Mouse (Mus musculus) left cerebral cortex, postnatal 4 days (tissue): Measurements from ENCODE around the gene Cap2. TPM values are rescaled to one million over a fixed set of nuclear protein-coding genes. Genes with fewer than 3 reads are reported as not detected.

Source experiments
- DNase-seq: peaks from one replicate; pipeline ENCODE4 v3.0.0-alpha.2; 2022
- intact Hi-C: fragments of 180-260 bp; cut with DNase I; formaldehyde crosslinking; loops from one replicate; pipeline ENCODE4 v1.15.1; 2025
- total RNA-seq, 2 experiments: library from RNA; stranded (reverse); gene quantifications; 2 replicates each; pipeline ENCODE4 v1.2.3; 2021

Cap2 gene
- 10 to 100 TPM; 23.1 to 23.6 TPM for total RNA-seq

- peak; percentile 64 for DNase-seq
- intact Hi-C loops: no loop called here
These were observed at the start of gene Cap2 for GRCm38 (mm10) chr13:46501800-46502389. Gene Cap2, plus strand, starts transcription at chr13:46501848.

DNA sequence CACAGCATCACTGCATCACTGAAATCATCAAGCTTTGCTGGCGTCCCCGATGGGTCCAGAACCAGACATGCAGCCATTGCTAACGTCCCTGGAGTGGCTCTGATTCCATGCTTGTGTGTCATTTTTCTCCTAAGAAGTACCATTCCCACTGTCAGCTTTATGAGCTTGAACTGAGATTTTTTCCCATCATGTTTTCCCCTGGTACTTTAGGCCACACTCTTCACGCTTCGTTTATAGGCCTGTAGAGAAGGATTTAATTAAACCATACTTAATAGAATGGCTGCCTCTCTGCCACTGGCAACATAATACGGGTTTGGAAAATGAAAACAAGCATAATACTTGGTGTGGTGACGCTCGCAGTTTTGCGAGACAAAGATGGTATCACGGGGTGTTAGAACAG, 42.1 kb upstream of the Cap2 start:
- intact Hi-C loops: no loop called here
- no peak for DNase-seq

DNA sequence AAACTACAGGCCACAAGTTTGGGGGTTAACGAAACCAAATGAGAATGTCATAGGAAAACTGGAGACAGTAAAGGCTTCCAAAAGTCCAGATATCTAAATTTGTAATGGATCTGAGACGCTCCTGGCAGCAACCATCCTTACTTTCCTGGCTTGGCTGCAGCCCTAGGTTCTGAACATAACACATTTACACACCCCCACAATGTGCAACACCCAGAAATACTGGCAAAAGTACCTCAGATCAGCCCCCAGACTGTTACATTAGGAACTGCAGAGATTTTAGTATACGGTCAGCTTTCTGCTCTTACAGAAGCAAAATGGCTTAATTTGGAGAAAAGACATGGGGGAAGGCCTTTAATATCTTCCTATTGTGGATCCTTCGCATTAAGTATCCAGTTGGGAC, 39.4 kb upstream of the Cap2 start:
- intact Hi-C loops: no loop called here
- no peak for DNase-seq

DNA sequence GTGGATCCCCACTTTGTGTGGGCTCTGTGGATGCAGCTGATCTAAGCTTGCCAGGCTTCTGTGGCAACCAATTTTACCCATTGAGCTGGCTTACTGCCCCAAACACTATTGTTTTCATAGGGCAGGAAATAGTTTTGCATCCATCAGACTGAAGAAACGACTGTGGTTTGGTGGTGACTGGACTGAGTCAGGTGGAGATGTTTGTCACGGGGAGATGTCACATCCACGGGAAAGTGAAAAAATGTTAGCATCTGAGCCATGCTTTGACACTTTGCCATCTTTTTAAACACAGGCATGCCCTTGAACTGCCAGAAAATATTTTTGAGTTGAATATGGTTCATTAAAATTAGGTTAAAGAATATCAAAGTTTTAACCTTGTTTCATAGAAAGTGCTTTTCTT, 37.9 kb upstream of the Cap2 start:
- intact Hi-C loops: no loop called here
- no peak for DNase-seq

- no peak for DNase-seq
- intact Hi-C loops: no loop called here
These were observed 33.4 kb upstream of the Cap2 start for GRCm38 (mm10) chr13:46468251-46468650.

- DNase-seq: no peak
- intact Hi-C loops: no loop called here
These were observed 32.1 kb upstream of the Cap2 start for GRCm38 (mm10) chr13:46469536-46469935.

GRCm38 (mm10) chr13:46481271-46481670, 20.4 kb upstream of the Cap2 start:
- intact Hi-C loops: no loop called here
- DNase-seq: no peak

DNA sequence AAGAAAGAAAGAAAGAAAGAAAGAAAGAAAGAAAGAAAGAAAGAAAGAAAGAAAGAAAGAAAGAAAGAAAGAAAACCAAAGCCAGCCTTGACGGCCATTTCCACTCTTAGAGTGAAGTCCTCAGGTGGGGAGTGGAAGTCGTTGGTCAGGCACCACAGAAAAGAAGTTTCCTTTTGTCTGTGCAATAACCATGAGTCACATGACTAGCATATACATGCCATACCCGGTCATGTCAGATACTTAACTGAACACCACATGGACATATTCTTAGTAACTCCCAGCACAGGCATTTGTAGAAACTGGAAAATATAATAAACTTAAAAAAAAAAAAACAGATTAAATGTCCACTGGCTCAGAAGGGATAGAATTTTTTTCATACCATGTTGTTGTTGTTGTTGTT, 16.0 kb upstream of the Cap2 start:
- no peak for DNase-seq
- intact Hi-C loops: no loop called here

DNA sequence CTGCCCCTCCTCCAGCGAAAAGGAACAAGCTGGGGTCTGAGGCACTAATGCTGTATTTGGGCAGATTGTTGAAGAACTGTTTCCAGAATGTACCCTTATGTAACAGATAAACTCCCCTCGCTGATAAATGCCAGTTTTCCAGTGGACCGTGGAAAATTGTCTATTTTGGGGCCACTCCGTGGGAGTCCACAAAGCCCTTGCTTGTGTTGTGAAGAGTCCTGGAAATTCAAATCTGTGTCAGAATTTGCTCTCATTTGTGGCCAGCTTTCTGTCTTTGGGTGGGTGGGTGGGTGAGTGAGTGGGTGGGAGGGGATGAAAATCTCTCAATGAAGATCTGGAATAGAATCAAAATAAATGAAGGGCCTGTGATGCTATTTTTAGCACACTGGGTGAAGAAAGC, 13.5 kb upstream of the Cap2 start:
- no peak for DNase-seq
- intact Hi-C loops: no loop called here

GRCm38 (mm10) chr13:46490644-46491043, 11.0 kb upstream of the Cap2 start:
- DNase-seq: no peak
- intact Hi-C loops: no loop called here

DNA sequence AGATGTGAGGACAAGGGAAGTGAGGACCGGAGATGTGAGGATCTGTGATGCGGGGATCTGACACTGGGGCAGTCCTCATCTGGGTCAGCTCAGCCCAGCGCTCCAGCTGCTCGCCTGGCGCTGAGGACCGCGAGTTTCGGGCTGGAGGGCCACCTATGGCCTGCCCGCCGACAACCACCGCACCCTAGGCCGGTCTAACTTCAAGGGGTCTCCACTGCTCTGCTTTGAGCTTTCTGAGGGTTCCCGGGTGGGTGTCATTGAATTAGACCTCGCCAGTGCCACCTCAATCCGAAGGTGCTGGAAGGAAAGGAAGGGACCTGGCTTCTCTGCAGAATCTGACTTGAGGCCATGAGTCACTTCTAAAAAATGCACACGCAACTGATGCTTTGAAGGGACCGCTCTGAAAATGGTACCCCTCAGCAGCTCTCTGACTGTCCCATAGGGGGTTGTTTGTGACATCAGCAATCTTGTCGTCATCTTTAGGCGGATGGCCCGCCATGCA, 793 bp downstream of the Cap2 start:
- DNase-seq: peak; percentile 12
- intact Hi-C loops: no loop called here

DNA sequence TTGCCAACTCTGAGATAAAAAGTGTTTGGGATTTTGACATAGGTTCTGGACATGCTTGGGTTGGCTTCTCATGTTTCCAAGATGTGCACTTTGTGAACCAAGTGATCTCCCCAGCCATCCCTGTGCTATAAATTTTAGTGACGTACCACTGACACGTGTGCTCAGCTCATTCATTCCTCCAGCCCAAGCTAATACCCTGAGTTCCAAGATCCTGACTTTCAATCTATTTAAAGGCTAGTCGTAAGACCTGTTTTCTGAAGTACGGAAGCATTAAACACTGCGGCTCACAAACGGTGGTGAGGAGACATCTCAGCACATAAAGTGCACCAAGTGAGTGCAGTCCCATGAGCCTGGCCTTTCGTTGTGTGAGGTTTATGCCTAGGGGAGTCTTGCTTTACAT, 6.3 kb downstream of the Cap2 start:
- intact Hi-C loops: no loop called here
- no peak for DNase-seq

GRCm38 (mm10) chr13:46508823-46509222, 7.2 kb downstream of the Cap2 start:
- DNase-seq: no peak
- intact Hi-C loops: no loop called here

- intact Hi-C loops: no loop called here
- DNase-seq: no peak
These were observed 8.8 kb downstream of the Cap2 start for GRCm38 (mm10) chr13:46510460-46510859.

DNA sequence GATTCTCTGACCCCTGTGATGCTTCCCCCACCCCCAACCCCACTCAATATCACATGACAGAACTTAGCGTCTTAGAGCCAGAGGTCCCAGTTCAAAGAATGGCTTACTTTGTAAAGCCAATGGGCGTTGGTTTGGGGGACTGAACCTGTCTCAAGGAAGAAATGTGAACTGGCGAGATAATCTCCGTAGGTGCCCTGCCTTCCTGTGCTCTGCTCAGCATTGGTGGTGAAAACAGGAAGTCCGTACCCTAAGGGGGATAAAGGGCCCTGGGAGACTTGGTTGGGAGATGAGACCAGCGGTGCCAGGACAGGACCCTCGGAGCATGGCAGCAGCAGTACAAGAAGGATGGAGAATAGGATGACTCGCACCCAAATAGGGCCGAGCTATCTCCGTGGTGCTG, 12.8 kb downstream of the Cap2 start:
- intact Hi-C loops: no loop called here
- DNase-seq: no peak

GRCm38 (mm10) chr13:46515120-46515523, 13.5 kb downstream of the Cap2 start:
- DNase-seq: no peak
- intact Hi-C loops: no loop called here

DNA sequence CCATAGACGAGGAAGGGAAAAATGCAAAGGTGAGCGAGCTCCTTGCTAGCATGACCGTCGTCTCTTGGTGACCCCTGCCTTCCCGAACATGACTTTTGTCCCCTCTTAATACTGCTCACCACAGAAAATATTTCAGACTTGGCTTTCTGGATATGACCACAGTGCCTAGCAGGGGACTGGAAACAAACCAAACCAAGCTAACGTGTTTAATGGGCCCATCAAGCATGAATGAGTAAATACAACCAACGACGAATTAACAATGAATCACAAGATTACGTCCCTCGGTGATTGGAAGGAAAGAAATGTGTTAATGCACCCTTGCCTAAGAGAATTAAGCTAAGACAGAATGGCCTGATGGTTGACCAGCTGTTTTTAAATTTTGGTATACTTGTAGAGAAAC, 13.9 kb downstream of the Cap2 start:
- no peak for DNase-seq
- intact Hi-C loops: no loop called here

- intact Hi-C loops: no loop called here
- DNase-seq: no peak
These were observed 14.5 kb downstream of the Cap2 start for GRCm38 (mm10) chr13:46516183-46516582.

GRCm38 (mm10) chr13:46517211-46517685, 15.6 kb downstream of the Cap2 start:
- intact Hi-C loops: no loop called here
- peak; percentile 80 for DNase-seq

DNA sequence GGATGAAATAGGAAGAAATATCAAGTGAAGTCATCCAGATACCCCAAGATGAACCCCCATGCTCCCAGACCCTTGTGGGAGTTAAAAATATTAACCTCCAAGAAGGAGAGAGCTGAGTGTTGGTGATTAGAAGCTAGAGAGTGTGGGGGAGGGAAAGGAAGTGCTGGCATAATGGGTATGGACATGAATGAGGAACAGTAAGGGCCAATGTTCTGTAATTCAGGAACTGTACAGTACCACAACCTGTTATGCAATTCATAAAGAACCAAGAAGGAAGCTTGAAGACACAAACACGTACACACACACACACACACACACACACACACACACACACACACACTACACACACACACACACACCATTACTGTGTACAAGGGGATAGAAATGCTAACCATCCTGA, 19.8 kb downstream of the Cap2 start:
- intact Hi-C loops: no loop called here
- no peak for DNase-seq

GRCm38 (mm10) chr13:46522798-46523197, 21.1 kb downstream of the Cap2 start:
- DNase-seq: peak; percentile 48

GRCm38 (mm10) chr13:46523235-46523634, 21.6 kb downstream of the Cap2 start:
- DNase-seq: peak; percentile 25
- intact Hi-C loops: no loop called here

More at GRCm38 (mm10) chr13:46522798-46523197, 21.1 kb downstream of the Cap2 start:
- intact Hi-C loops: no loop called here

GRCm38 (mm10) chr13:46523712-46524111, 22.1 kb downstream of the Cap2 start:
- DNase-seq: no peak
- intact Hi-C loops: no loop called here
